Mouse (Mus musculus) bone marrow macrophage, adult 2 months (primary cell): ENCODE data around the gene Timd2.
"Not testable (repeated sequence)": the region's sequence is repeated elsewhere in the genome, so short reads cannot be mapped to it uniquely, and the experiment has no call there.

Experiments used
- CTCF ChIP-seq: IDR thresholded peaks from 2 replicates; pipeline ENCODE4 v1.5.1; 2012; ENCODE audit warnings: low read depth, mild to moderate bottlenecking, low read length, moderate library complexity
- POLR2A ChIP-seq: IDR thresholded peaks from 2 replicates; pipeline ENCODE4 v1.6.1; 2012; ENCODE audit warnings: mild to moderate bottlenecking, low read depth, low read length, borderline replicate concordance

DNA sequence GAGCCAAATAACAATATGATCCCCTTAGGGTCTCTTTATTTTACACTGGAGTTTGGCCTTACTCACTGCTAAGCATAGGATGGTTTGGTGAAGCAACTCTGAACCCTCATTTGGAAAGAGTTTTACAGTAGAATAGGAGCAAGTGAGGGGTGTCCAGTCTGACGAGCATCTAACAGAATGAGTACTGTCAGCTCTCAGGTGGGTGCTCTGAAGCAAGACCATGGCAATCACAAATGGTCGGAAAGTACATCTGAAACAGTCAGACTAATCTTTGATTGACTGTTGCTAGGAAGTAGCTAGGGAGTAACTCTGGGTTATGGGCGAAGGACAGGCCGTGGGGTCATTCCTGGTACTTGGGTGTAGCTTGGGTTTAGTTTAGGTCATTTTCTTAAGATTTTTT is 71.3 kb downstream of the Timd2 start:
- TF ChIP-seq CTCF, POLR2A: not testable (repeated sequence)
